Mouse (Mus musculus) c-Kit-positive CD71-negative TER-119-negative erythroid progenitor cells, embryonic 14.5 days (primary cell): Measurements from ENCODE around the gene Lrig1.

ENCODE experiments used
- DNase-seq: peaks from one replicate; pipeline ENCODE4 v3.0.0-alpha.2; 2013; ENCODE audit warnings: low read depth

Lrig1 gene

DNA sequence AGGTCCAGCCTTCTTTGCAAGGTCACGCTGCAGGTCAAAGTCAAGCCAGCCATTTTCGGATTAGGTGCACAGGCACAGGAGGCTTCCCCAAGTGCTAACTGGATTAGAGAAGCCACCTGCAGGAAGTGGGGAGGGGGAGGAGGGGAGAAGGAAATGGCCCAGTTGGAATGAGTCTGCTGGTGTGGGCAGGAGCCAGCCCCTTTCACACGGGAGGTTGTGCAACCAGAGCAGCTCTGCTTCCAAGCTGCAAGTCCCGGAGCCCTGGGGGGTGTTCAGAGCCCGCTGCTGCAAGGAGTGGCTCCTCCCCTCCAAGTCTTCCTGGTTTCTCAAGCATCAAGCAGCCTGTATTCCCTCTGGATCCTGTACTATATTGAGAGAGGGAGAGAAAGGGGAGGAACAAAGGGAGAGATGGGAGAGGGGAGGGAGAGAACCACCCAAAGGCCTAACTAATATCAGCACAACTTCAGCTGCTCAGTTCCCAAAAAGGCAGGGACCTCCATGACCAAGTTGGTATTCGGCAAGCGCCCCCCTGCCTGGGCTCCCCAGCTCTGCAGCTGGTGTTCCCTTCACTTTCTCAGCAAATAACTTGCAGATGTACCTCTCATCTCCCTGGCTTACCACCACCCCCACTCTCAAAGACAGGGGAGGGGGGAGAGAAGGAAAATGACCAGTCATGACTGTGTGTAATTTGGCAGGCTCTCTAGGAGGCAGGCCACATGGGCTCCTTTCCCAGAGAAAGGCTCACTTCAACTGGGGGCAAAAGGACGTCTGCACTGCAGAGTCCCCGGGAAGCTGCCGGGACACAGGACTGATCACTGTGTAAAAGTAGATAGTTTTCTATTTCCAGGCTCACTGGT, 52.2 kb downstream of the Lrig1 start:
- no peak for DNase-seq

DNA sequence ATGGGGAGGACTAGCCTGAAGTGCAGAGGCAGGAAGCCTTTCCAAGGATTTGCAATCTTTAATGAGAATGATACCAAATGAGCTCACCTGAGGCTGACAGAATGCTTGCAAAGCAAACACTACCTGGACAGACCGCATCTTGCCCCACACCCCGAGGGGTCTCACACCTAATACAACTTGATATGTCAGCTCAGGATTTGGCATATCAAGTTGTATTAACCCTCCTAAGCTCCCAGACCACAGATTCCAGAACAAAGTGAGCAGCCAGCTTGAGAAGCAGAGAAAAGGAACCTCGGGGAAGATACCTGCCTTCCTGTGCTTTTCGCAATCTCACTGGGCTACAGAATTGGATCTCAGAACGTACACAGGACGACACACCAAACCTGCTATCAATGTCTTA, 53.1 kb downstream of the Lrig1 start:
- no peak for DNase-seq

DNA sequence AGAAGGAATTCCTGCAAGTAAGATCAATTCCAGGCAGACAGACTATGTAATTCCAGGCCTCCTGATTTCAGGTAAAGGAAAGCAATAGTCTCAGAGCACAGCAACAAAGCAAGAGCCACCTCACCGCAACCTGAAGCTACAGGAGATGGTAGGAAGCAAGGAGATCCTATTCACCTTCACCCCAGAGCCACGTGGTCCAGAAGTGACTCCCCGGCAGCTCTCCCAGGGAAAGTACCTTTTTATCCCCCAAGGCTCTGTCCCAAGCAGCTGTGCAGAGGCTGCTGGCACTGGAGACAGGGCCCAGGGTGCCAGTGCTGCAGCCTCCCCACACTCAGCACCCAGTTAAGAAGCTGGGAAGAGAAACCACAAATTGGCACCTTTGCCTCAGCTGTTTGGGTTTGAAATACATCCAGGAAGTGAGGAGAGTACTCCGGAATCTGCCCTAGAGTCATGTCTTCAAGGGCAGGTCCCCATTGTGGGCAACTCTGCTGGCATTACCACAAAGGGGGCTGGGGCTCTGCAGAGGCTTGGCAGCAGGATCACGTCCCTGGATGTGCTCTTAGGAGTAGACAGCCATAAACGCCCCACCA, 53.6 kb downstream of the Lrig1 start:
- no peak for DNase-seq

DNA sequence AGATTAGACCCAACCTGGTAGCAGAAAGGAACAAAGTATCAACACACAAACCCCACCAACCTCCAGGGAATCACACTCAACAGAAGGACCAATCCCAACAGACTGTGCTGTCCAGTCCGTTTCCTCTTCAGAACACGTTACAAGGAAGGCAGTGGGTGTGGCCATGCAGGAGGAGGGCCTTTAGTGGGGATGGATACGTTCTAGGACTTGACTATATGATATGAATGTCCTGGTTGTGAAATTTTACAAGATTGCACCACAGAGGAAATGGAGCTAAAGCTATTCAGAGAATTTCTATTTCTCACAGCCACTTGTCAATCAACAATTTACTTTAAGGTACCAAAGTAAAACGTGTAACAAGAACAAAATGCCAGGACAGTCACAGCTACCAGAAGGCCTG, 54.2 kb downstream of the Lrig1 start:
- DNase-seq = no peak

DNA sequence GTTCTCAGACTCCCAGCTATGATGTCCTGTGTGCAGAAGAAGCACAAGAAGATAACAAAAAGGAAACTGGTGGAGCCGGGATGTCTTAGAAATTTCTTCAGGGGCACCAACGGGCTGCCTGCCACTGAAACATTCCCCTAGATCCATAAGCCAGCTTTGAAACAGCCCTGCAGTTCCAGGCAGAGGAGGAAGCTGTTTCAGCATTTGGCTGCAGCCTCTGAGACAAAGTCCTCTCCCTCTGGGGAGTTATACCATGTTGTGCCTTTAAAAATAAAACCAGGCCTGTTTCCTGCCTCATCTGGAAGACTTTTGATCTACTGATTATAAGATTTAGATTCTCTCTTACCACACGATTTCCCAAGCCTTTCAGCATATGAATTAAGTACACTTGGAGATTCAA, 55.3 kb downstream of the Lrig1 start:
- no peak for DNase-seq

DNA sequence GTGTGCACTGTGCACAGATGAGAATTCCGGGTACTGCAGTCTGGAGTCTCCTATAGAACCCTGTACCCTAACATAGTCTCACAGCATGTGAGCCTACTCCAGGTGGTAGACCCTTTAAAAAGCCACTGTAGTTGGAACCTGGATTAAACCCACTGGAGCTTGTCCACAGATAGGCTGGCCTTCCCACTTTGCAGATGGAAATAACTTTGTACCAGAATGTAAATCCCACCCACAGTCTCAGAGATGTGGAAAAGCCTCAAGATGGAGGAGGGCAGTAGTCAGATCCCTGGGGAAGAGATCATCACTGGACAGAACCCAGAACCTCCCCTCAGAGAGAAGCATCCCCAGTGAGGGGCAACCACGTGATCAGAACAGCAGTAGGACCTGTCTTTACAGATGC, 56.0 kb downstream of the Lrig1 start:
- no peak for DNase-seq

DNA sequence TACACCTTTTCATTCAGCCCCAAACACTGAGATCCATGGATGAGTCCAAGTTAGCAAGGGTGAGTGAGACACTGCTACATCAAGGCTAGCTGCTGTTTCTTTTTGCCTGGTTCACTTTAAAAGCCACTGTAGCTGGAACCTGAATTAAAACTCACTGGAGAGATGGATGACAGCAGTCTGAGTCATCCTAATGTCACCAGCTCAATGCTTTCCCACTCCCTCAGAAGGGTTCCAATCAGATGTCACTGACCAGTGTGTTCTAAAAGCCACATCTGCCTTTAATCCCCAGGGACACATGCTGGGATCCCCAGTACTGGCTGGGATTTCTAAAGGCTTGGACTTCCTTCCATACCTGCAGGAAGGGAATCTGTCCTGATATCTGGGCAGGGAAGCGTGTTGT, 57.9 kb downstream of the Lrig1 start:
- no peak for DNase-seq

DNA sequence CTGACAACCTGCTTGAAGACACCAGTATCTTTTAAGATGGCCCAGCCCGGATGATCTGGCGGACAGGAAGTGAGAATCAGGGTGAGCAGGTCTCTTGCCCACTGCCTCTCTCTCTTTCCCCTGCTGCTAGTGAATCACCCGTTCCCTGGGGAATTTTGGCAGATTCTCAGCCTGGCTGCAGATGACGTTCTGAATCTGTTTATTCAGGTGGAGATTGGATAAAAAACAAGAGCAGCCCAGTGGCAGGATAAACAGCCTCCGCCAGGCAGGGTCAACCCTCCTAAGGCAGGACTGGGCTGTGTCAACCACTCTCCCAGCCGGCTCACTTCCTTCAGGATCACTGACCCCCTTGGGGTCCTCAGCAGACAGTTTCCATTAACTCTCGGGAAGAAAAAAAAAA, 59.7 kb downstream of the Lrig1 start:
- DNase-seq = no peak

DNA sequence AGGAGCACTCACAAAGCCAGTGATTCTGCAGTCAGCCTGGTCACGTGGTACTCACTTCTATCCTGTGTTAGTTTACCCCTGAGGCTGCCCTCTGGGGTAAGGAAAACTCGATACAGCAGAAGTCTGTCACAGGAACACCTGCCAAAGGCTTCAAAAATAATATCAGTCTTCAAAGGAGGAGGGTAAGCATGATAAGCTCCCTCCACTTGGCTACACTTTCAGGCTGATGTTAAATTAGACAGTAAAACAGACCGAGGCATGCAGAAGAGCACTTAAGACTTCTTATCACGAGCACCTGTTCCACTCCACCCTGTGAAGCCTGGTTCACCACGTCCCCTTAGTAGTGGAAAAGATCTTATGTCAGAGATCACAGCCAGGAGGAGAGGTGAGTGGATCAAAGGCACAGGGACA, 62.9 kb downstream of the Lrig1 start:
- DNase-seq = no peak

DNA sequence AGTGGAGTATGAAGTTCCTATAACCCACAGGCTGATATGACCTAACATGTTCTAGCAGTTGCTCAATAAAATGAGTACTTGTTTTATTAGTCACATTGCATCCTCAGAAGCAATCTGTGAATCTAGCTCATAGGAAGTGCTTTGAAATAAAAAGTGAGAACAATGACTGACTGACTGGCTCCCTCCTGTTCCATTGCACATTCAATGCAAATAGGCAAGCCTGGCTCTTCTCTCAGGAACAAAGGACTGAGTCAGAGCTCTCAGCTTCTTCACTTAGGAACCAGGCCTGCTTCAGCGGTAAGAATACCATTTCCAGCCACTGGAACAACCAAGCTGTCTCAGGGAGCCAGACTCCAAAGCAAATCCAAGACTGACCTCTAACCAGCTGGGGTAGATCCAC, 64.6 kb downstream of the Lrig1 start:
- no peak for DNase-seq

DNA sequence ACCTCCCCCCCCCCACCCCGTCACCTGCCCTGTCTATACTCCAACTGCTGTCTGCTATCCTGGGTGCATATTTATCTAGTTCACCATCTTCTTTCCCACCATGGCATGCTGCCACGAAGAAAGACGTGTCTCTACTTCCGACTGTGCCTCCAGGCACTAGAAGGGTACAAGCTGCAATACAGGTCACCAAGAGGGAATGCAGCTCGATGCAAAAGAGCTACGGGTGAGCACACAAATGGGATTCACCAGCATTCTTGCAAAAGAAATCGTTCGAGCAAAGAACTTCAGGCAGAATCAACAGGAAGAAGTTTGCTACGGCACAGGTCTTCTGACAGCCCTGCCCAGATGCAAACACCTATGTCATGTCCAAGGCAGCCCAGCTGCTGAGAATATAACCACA, 65.2 kb downstream of the Lrig1 start:
- DNase-seq = no peak

DNA sequence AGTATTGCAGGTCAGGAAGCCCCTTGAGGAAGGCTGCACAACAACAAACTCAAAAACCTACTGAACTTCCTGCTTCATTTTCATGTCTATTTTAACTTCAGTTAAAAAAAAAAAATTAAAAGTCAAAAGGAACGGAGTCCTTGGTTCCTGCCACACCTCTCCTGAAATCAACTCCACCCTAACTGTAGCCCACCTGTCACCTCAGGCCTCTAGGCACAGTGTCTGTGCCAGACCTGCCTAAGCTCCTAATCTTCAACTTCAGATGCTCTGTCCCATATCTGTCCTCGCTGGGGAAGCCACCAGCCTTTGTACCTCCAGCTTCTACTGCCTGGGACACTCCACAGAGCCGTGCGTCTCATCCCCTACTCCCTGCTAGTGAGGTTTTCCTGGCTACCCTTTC, 65.7 kb downstream of the Lrig1 start:
- no peak for DNase-seq

DNA sequence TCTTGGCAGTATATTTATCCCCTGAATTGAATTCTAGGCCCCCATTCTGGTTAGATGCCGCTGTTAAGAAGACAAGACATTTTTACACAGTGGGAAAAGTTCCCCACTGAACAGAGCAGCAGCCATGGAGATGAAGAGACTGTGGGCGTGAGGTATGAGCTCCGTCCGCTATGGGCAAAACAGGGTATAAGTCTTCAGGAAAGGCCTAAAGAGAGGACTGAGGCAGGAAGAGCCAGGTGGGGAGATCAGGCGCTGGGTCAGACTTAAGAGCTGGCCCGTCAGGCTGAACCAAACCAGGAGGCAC, 68.2 kb downstream of the Lrig1 start:
- no peak for DNase-seq

DNA sequence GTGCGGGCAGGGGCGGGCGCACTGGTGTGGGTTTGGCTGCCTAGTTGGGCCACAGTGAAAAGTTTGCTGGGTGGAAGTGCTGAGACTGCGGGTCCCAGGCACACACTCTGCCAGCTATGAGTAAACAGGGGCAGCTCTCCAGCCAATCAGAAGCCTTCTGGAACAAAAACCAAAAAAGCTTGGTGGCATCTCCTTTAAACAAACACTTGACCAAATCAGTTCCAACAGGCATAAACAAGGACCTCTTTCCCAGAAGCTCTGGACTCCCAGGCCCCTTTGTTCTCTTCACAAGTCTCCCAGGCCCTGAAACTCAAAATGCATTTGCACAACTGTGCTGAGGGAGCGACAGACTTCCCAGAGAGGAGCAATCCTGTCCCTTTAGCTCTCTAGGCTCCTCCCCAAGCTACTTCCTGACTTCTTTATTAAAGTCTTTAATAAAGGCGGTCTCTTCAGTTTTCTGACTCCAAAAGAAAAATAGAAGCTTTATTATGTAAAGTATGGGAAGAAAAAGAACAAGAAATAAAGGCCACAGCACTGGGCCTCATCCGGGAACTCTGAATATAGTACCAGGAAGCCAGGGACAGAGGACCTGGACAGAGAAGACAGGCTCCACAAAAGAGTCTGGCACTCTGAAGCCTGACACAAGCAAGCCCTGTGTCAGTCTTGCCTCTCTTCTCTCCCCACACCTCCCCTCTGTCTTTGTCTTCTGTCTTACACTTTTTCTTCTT, 68.7 kb downstream of the Lrig1 start:
- no peak for DNase-seq

DNA sequence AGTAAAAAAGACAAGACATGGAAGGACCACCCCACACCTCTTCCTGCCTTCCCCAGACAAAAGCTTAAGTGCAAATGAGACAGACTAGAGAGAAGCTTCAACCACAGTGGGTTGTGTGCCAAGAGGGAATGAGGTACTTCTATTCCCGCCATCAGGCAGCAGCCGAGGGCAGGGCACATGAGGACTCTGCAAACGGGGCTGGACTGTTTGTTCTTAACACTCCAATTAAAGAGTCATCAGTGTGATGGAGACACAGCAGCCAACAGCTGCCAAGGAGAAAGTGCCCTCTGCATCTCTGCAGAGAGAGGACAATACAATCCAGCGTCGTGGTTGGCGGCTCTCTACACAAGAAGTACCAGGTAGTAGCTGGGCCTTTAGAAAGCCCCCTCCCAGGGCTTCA, 71.2 kb downstream of the Lrig1 start:
- no peak for DNase-seq

DNA sequence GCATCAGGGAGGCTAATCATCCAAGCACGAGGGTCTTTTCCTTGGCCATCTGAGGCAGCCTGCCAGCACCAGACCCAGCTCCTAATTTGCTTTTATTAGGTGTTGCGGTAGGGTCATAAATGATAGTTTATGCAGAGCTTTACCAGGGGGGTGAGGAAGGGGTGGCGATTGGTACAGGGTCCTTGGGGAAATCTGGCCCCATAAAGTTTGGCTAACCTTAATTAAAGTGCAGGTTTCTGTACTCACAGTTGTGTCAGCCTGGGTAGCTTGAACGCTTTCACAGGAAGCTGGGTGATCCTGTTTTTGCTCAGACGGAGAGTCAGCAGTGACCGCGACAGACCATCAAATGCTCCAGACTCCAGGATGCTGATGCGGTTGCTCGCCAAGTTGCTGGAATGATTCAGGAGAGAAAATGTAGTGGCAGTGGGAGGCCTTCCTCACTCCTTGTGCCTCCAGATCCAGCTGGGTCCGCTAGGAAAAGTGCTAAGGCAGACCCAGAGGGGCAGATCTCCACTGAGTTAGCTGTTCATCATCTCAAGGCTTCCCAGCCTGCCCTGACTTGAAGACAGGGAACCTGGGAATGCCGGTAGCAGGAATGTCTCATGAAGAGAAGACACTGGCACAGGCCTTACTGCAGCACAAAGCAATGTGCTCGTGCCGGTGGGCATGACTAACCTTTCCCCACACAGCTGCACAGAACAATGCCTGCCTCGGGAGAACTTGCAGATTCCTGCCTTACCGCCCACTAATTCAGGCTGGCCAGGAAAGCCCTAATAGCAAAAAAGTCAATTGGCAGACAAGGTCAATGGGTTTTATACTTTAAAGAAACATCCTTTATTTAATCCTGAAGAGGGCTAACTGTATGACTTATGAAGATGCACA, 72.0 kb downstream of the Lrig1 start:
- DNase-seq = no peak

DNA sequence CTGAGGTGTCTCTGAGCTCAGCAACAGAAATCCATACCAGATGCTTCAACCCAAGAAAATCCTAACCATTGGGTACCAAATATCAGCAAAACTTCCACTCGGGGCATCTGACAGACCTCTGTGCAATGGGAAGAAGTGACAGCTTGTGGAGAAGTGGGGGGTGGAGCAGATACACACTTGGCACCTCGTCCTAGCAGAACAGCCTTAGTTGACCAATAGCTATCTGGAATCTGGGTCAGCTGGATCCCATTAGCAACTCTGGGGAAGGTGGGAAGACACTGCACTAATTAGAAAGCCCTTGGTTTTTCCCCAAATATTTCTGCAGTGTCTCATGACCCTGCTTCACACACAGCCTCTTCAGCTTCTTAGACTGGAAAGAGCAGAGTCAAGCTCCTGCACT, 73.2 kb downstream of the Lrig1 start:
- no peak for DNase-seq

DNA sequence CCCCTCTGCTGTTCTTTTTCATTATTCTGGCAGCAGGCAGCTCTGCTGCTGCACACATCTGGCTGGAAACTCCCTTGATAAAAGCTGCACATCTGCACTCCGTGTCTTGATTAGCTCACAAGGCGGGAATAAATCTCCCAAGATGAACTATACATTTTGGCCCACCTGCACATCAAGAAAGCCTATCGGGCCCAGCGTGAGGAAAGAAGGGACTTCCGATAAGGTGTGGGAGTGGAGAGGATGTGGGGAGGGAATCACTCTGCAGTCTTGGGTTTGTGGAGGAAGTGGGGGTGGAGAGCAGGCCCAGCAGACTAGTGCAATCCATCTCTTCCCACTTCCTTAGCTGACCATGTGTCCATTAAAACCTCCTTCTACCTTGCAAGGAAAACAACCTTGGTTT, 74.1 kb downstream of the Lrig1 start:
- no peak for DNase-seq

DNA sequence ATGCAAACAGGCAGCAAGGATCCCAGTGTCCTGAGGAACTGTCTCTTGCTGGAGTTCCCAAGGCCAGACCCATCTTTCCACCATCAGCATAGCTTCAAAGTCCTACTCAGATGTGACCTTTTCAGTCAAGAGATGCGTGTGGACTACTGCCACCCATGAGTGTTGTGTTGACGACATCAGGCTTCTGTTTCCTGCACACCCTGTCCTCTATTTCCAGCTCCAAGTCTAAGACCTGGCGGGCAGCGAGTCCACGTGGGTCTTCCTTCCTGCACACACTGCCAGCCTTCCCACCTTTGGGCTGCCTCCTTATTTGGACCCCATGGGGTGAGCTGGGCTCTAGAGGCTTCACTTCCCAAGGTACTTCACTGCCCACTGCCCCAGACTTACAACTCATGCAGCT, 75.4 kb downstream of the Lrig1 start:
- no peak for DNase-seq

DNA sequence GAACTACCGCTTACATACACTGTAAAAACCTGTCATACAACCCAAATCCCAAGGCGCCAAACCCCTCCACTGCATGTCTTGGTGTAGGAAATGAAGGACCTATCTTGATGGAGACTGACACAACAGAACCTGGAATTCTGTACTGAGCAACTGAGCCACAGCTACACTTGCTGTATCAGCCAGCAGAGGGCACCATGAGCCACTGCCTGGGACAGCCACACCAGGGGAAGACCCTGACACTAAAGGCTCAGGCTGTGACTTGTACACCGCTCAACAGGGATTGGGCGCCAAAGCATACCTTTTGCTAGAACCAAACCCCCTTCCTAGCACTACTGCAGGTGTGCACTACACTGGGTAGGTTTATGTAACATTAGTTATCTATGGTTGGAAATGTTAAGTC, 77.0 kb downstream of the Lrig1 start:
- DNase-seq = no peak

DNA sequence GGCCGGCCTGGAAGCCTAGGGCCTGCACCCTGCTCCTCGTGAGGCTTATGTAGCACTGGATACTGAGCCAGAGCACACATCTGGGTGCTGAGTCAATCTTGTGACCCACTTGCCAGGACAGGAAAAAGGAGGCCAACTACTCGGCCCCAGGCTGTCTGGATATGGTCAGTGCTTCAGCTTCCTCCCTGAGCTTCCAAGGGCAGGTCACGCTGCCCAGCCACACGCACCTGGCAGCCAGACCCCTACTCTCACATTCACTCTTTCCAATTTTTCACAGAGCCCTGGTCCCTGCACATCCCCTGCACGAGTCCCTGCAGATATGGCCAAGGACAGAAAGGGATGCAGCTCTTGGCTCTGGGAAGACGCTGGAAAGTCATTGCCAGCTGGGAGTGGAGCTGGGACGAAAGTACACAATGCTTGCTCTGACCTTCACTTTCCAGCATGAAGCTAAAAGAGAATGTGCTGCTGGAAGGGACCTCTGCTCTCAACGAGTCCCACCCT, 79.1 kb downstream of the Lrig1 start:
- DNase-seq = no peak

DNA sequence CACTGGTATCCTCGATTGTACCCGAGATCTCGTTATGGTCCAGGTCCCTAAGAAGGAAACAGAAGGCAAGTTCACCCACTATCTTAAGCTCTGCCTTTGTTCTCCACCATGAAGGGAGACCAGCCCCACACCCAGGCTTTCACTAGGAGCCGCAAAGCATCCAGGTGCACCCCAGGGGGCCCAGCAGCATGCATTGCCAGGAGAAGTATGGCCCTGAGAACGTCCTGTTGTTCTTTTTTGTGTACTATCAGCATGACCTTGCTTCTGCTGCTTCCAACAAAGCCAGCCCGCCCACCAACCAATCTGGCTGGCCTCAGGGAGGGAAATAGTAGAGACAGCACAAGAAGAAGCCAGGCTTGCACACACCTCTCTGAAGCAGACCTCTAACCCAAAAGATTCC, 79.7 kb downstream of the Lrig1 start:
- no peak for DNase-seq
